Mouse (Mus musculus) CH12F3 (cell line): ENCODE measurements around the gene Ccl28.
"Not testable (repeated sequence)": the region's sequence is repeated elsewhere in the genome, so short reads cannot be mapped to it uniquely, and the experiment has no call there.

Experiments
- in situ Hi-C: fragments of 300-500 bp; cut with MboI; formaldehyde crosslinking; loops from 2 replicates; pipeline ENCODE4 v1.14.3; 2020; ENCODE audit warnings: low sequenced_read_pairs

The Ccl28 gene

DNA sequence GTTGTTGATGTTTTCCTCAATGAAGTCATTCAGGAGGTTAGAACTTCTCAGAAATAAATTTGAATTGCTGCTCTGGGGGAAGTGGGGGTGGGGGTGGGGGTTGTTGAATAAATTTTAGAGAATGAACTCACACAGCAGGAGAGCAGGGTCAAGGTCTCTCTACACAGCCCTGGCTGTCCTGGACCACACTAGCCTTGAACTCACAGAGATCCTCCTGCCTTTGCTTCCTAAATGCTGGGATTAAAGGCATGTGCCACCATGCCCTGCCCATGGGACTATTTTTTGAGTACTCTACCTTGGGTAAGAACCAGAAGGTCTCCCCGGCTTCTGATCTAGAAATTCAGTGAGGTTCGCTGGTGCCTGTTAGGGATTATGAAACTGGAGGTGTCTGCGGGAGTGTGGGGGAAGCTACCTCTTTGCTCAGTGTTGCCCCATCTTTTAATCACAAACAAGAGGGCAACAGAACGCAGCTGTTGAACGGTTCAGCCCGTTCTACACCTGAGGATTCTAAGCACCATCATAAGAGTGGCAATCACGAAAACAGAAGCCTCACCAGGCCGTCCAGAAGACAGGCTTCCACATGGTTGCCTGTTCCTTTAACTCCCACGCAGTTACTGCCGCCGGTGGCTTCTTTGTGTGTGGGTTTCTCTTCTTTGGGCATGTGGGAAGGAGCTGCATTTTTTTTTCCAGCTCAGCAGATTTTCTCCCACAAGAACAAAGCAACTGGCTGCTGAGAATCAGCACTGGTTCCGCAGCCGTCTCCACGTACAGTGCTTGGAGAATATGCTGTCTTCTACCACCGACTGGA lies 25.5 kb downstream of the Ccl28 start:
- in situ Hi-C loops: no loop called here

- in situ Hi-C loops: no loop called here
These were observed 26.1 kb downstream of the Ccl28 start for GRCm38 (mm10) chr13:119649699-119650046.

DNA sequence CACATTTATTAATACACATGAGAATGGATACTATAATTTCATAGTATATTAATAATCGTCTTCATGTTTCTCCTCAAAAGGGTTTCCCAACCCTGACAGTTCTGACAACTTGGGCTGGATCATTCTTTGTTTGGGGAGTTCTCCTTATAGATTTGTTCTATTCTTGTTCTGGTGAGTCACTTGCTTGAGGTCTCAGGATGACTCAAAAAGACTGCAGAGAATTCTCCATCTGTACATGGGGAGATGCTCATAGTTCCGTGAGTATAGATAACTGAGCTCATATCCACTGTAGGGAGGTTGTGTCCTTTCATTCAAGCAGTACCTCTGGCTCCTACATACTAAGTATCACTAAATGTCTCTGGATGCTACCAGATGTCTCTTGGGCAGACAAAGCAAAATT lies 31.1 kb downstream of the Ccl28 start:
- in situ Hi-C loops: no loop called here

GRCm38 (mm10) chr13:119656246-119656645 lies 32.6 kb downstream of the Ccl28 start:
- in situ Hi-C loops: no loop called here

- in situ Hi-C loops: no loop called here
These were observed 33.3 kb downstream of the Ccl28 start for GRCm38 (mm10) chr13:119656846-119657416.

GRCm38 (mm10) chr13:119661420-119661819 lies 37.8 kb downstream of the Ccl28 start:
- in situ Hi-C loops: not testable (repeated sequence)

DNA sequence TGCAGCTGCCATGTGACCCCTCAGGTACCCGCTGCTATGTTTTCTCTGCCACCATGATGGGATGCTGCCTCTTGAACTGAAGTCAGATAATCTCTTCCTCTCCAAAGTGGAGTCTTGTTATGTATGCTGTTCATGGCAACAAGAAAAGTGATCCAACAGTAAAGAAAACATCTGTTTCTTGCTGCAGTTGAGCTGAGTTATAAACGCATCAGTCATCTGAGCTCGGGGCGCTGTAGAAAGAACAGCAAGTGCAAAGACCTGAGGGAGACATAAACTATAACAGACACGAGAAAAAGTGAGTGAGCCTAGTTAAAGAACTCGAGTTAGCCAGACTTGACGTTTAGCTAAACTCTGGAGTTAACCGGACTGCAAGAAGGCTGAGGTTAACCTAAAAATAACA lies 55.2 kb downstream of the Ccl28 start:
- in situ Hi-C loops: no loop called here

GRCm38 (mm10) chr13:119679721-119680120 lies 56.1 kb downstream of the Ccl28 start:
- in situ Hi-C loops: no loop called here

- in situ Hi-C loops: no loop called here
These were observed 57.5 kb downstream of the Ccl28 start for GRCm38 (mm10) chr13:119681161-119681560.

- in situ Hi-C loops: no loop called here
These were observed 61.0 kb downstream of the Ccl28 start for GRCm38 (mm10) chr13:119684416-119685177.

DNA sequence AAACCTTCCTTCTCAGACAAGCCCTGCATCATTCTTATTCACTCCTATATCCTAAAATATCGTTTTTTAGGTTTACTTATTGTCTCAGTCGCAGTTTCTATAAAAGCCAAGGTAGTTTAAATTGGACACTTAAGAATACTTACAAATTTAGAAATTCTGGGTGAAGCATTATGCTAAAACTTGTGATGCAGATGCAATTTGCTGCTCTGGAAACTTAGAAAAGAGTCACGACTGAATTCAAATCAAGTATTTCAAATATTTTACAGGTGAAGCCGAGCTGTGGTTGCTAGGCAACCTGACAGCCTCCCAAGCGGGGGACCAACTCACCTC lies 66.1 kb downstream of the Ccl28 start:
- in situ Hi-C loops: no loop called here

DNA sequence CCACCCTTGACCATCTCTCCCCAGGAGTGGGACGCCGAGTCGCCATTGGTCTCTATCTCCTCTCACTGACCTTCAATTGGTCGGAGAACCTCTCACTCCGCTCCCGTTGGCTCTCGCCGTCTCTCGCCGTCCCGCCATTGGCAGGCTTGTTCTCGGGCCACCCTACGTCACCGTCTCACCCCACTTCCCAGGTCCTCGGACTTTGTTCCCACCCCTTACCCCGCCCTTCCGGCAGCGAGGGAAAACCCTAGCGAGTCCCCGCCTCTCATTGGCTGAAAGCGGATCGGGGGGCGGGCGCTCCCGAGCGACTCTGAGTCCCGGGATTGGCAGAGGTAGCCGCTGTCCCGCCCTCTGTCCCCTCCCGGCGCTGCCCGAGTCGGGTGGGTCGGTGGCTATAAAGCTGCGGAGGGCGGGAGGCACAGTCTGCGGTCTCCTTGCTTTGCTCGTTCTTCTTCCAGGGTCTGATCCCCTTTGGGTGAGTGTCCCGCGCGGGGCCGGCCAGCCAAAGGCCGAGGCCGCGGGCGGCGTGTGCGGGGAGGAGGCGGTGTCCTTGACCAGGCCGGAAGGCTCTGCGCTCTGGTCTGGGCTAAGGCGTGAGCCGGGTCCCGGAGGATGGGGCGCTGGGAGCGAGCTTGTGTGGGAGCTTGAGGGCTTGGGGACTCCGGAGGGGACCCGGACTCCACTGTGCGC lies 66.6 kb downstream of the Ccl28 start, which contains the start of gene Hmgcs1:
Gene Hmgcs1, plus strand, starts transcription at position 341 of the 690 bp plus-strand sequence.
- in situ Hi-C loops: no loop called here

DNA sequence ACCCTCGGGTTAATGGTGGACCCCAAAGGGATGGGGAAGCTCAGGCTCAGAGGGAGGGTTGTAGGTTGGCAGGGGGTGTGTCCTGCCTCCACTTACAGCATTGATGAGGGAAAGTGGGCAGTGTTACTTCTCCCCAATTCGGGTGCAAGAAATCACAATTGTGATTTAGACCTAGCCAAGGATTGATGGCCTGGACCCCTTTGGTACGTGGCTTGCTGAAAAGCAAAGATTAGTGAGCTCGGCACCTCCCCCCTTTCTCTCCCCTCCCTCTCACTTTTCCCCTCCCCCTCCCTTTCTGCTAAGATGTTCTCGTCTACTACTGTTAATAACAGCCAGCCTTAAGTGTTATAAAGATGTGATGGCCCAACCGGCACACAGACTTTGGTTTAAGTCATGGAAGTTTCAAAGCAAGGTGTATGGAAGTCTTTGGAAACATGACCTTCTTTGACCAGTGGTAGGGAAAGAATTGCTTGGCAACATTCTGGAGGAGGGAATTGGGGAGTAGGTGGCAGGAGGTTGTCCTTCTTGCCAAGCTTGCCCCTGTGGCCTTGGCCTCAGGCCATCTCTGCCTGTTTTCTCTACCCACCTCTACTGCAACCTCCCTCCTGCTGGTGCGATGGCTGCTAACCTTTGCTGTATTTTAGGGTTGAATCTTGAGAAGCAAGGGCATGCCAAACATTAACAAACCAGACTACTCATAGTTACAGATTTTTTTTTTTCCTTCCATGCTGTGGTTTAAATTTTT lies 67.4 kb downstream of the Ccl28 start:
- in situ Hi-C loops: no loop called here

DNA sequence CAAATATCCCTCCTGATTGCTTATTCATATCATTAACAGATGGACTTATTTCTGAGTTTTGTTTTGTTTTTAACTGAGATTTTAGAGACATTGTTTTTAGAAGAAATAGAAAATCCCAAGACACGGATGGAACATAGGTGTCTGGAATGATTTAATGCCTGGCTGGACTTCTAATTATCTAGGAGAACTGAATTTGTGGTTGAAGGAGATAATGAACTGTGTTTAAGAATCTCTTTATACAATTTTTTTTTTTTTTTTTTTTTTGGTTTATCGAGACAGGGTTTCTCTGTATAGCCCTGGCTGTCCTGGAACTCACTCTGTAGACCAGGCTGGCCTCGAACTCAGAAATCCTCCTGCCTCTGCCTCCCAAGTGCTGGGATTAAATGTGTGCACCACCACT lies 68.3 kb downstream of the Ccl28 start:
- in situ Hi-C loops: not testable (repeated sequence)

DNA sequence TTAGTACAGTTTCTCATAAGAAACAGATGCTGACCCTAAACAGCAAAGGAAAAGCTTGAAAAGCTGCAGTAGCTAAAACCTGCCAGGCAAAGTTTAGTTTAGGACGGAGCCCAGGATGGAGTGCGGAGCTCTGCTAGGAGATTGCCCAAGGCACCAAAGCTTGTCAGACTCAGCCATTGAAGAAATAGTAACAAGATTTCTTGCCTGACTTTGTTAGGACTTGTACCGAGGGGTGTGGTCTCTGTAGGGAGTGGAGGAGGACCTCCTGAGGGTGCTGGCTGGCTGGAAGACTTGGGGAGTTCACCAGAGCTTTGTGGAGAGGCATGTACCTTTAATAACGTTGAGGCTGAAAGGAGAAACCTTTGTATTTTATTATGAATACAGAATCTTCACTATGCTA lies 72.1 kb downstream of the Ccl28 start:
- in situ Hi-C loops: no loop called here

DNA sequence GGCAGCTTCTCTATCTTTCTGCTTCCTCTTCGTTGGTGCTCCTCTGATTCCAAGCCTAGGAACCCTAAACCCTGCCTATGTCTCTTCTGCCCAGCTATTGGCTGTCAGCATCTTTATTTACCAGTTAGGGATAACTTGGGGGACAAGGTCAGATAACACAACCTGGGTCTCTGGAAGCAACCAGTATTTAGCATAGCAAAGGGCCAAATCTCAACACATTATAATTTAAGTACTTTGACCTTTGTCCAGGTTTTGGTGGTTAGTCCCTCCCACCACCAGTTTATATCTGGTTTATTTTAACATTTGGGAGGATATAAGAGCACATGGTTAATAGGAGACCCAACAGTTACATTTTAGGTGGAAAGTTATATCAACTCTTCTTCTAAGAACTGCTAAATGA lies 72.9 kb downstream of the Ccl28 start:
- in situ Hi-C loops: no loop called here

- in situ Hi-C loops: no loop called here
These were observed 74.8 kb downstream of the Ccl28 start for GRCm38 (mm10) chr13:119698436-119698835.
